Mouse (Mus musculus): ENCODE results near the gene Trpm3.

The Trpm3 gene

DNA sequence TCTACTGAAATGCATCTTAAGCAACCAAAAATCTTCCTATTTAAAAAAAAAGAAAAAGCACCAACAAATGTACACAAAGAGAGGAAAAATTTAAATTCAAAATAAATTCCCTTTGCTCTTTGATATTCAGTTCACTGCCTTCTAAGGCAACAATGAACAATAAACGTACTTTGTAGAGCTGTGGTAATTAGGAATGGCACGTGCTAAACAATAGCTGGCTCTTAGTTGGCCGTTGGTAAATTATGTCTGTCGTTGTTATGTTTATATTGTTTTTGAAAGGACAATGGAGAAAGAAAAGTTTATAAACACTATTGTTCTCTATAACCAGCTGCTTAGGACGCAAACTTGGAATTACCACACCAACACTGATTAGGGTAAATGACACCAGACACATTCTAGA is 782.1 kb downstream of the Trpm3 start:
- DNase-seq (ENCODE audit: low spot score in 2 of 2), result no peak

DNA sequence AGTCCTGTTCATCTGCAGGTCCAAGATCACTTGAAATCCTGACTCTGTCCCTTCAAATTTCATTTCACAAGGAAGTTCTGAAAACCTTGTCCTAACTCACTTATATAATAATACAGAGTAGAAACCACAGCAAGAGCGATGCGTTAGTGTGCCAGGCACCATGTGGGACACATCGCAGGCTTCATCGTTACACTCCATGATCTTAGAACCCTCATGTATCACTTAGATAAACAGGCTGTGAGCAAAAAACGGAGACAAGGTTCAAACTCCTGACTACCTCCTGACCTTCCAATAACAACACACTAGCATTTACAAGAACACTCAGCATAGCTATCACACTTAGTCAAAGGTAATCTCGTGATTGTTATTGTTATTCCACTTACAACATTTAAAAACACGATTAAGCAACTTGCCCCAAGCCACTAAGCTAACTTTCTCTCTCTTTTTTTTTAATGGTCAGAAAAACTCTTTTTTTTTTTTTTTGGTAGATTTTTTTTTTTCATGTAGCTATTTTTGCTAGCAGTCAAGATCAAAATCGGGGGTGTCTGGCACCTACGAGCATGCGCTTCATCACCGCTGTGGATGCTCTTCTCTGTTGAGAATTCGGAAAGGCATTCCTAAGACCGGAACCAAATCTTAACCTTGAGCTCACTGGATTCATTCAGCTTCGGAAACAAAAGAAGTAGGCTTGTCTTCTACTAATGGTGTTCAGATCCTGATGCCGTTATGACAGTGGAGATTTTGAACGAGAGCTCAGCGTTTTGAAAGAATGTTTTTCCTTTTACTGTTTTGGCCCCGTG is 784.2 kb downstream of the Trpm3 start:
- no peak for DNase-seq (ENCODE audit: low spot score in 2 of 2)

- DNase-seq (ENCODE audit: low spot score in 2 of 2), result no peak
These were observed 786.4 kb downstream of the Trpm3 start for GRCm38 (mm10) chr19:22925284-22925683.

DNA sequence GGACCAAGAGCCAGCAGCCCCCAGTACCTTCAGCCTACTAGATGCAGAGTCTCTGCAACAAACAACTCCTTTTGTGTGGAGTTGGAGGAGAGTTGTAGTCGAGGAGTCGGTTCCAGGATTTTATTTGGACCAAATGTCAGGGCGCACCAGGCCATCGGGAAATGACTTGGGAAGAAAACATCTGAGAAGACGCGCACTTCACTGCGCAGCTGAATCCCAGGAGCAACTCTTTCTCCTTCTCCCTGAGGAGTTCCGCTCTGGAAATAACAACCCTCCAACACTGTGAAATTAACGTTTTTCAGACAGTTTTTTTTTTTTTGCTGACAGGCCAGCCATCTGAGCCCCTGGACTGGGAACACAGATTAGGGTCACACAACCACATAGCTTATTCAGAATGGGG is 787.9 kb downstream of the Trpm3 start:
- no peak for DNase-seq (ENCODE audit: low spot score in 2 of 2)

GRCm38 (mm10) chr19:22928366-22928765 is 789.5 kb downstream of the Trpm3 start:
- no peak for DNase-seq (ENCODE audit: low spot score in 2 of 2)

DNA sequence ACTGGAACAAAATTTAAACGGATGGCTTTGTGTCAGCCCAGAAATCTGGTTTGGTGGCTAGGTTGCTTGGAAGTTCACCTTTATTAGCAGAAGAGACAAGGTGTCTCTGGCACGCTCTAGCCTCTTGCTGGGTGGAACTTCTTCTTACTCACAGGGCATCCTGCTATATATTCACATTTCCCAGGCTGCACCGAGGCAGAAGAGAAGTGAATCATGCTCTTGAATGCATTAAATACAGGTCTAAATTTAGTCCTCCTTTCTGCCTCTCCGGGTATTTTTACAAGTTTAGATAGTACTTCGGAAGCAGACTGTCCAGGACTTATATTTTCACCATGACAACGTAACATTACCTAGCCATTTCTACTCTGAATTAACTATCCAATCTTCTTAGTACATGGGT is 790.9 kb downstream of the Trpm3 start:
- no peak for DNase-seq (ENCODE audit: low spot score in 2 of 2)

DNA sequence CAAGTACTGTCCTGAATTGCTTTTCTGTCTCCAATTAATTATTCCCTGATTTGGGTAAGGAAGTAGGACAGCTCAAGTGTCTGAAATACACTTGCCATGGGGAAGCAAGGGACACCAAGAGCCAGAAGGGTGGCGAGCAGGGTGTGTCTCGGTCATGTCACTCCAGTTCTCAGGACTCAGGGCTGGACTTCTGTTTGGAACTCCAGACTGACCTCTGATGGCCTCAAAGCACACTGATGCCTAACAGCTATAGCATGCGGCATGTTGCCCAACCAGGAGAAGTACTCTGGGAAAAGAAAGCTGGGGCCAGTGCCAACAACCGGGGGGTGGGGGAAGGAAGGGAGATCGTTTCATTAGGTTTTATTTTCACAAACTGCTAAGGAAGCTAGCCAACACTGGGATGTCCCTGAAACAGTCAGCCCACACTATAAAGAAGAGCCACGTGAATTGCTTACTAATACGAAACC is 791.6 kb downstream of the Trpm3 start:
- DNase-seq (ENCODE audit: low spot score in 2 of 2), result no peak

- no peak for DNase-seq (ENCODE audit: low spot score in 2 of 2)
These were observed 792.2 kb downstream of the Trpm3 start for GRCm38 (mm10) chr19:22931006-22931405.

GRCm38 (mm10) chr19:22935067-22935466 is 796.2 kb downstream of the Trpm3 start:
- no peak for DNase-seq (ENCODE audit: low spot score in 2 of 2)

DNA sequence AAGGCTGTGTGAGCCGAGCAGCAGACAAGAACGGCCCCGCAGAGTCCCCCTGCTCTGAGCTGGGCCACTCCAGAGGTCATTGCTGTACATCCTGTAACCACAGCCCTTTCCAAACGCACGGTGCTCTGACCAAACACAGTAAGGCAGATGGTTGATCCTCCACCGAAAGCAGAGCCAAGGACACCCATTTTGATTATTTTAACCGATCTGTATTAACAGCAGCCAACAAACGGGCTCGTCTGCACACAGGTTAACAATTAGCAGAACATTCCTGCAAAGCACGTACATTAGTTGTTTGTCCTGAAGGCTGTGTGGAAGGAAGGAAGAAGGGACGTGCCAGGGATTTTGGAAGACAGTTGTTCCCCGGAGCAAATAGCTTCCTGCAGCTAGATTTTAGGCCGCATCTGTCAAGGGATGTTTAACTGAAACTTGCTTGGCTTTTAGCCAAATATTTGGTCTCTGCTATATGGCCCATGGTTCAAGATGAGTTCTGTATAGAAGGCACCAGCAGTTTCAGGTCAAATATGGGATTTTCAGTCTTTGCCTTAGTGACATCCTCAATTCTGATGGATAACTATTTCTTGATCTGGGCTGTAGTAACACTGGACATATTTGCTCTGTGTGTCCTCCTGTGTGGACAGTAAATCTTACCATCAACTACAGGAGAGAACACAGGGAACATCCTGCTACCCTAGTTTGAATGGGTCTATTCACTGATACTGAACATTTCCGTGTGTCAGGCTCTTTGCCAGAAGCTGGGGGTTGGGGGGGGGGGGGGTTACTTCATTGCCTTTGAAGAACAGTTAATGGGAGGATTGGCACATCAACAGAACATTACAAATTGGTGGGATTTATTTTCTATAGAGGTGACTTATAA is 800.2 kb downstream of the Trpm3 start:
- DNase-seq (ENCODE audit: low spot score in 2 of 2), result no peak

GRCm38 (mm10) chr19:22939836-22940235 is 801.0 kb downstream of the Trpm3 start:
- DNase-seq (ENCODE audit: low spot score in 2 of 2), result no peak

GRCm38 (mm10) chr19:22940487-22940886 is 801.6 kb downstream of the Trpm3 start:
- DNase-seq (ENCODE audit: low spot score in 2 of 2), result no peak

DNA sequence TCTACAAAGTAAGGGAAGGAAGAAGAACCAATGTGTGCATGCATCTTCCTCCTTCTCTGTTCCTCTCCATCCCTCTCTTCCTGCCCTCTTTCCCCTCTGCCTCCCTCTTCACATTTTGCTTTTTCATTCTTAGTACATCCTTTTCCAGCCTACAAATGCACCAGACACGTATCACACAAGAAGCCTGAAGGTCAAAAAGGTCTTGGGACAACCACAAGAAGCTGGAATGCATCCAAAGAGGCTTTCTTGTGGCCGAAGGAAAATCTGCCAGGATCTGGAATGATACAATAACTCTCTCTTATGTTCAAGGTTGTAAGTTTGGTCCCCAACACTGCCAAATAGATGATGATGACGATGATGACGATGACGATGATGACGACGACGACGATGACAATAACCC is 802.1 kb downstream of the Trpm3 start:
- DNase-seq (ENCODE audit: low spot score in 2 of 2), result no peak

GRCm38 (mm10) chr19:22952480-22952879 is 813.6 kb downstream of the Trpm3 start:
- DNase-seq (ENCODE audit: low spot score in 2 of 2), result no peak

GRCm38 (mm10) chr19:22953191-22953590 is 814.3 kb downstream of the Trpm3 start:
- no peak for DNase-seq (ENCODE audit: low spot score in 2 of 2)

GRCm38 (mm10) chr19:22958414-22958813 is 819.6 kb downstream of the Trpm3 start:
- DNase-seq (ENCODE audit: low spot score in 2 of 2), result no peak

DNA sequence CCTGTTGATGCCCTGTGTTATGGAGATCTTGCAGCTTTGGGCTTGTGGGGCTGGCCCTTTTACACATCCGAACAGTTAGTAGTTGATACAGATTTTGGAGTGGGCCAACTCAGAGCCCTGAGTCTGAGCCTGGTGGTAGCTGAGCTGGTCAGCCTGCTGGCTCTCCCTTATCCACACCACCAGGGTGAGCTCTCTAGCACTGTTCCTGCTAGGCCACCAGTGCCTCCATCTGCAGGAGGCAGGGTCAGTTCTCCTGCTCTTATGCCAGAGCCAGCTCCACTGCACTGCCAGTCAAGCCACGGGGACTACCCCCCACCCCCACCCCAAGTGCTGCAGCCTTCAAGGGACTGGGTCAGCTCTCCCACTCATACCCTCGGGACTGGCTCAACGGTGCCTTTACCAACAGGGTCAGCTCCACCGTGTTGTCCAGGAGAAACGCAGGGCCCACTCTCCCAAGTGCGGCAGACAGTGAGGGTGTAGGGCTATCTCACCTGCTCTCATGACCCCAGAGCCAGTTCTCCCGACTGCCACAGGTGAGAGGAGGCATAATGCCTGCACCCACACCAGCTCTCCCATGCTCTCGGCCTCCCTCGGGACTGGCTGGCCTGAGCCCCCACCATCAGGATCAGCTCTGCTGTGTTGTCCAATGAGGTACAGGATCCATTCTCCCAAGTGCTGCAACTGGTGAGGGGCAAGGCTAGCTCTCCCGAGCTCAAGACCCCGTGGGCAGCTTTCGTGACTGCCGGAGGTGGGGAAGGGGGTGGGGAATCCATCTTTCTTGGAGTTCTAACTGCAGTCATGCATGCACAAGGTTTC is 821.8 kb downstream of the Trpm3 start:
- no peak for DNase-seq (ENCODE audit: low spot score in 2 of 2)

DNA sequence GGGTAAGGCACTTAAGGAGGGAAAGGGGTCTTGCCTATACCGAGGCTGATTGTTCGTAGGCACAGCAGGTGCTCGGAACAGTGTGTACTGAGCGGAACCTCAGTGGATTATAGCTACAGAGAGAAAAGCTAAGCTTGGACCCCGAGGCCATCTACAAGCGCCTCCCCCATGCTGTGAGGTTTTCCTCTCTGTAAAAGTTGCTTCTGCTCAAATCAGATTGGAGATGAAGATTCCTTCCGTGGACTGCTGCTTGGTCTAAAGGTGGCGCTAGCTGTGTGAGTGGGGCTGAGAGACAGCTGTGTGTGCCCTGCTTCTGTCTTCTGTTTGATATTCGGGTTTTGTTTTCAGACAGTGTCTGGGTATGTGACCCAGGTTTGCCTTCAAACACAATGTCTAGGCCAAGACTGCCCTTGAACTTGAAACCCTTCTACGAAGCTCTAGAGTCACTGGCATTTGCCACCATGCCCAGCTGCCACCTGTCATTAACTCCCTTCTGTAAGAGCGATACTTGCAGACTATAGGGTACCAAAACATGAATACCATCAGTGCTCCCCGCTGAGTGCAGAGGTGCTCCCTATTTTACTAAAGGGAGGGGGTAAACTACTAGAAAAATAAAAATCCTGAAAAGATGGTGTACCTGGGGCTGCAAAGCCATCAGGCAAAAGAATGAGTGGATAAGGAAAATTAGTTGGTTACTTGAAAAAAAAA is 823.3 kb downstream of the Trpm3 start:
- no peak for DNase-seq (ENCODE audit: low spot score in 2 of 2)

DNA sequence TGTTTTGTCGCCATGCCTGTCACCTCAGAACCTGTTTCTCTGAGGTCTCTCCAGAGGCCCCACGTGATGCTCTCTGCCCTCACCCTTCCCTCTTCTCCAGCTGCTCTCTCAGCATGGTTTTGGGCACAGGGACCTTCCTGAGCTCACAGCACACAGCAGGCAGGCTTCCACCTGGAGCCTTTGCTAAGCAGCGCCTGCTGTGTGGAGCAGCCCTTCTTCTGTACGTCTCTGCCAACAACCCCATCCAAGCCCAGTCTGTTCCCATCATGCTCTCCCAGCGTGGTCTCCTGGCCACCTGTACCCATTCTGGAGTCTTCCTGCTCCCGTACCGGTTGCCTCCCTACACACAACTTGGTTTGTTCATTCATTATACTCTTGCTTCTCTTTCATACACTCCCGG is 823.9 kb downstream of the Trpm3 start:
- no peak for DNase-seq (ENCODE audit: low spot score in 2 of 2)

DNA sequence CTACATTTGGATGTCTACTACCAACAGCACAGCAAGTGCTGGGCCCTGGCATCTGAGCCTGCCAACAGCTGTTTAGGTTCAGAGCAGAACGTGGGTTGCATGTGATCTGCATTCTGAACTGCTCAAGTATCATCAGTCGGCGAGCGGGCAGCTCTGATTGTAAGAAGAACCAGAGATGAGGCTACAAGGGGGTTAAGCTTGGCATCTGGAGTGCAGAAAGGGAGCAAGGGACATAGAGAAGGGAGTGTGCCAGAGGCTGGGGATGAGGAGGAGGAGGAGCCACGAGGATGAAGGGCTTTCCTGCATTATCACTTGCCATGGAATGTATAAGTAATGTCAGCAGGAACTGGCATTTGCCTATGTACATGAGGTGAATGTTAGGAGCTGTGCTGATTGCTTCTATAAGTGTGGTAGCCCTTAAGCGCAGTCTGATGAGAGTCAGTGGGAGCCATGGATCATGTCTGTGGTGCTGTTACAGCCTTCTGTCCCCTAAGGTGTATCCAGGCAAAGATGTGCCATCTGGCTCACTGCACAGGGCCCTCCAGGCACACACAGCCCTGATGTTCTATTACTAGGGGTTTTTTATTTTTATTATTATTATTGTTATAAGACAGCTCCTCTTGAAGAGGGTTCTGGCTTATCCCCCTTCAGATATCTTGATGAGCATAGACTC is 825.0 kb downstream of the Trpm3 start:
- no peak for DNase-seq (ENCODE audit: low spot score in 2 of 2)

DNA sequence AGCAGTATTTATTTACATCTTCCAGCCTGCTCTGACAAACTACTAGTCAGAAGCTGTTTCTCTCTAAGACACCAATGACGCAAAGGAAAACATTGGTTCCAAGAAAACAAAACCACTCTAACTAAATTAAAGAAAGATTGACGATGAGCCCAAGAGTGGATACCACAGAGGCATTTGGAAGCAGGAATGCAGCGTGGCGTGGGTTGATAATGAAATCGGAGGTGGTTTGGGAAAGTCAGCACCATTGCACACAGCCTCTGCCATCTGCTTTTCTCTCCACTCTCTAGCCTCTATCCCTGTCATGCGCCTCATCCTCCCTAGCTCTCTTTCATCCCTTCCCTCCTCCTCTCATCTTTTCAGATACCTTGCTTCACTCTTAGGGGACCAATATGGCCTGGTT is 826.6 kb downstream of the Trpm3 start:
- no peak for DNase-seq (ENCODE audit: low spot score in 2 of 2)

Measured in spleen, postnatal 4 days (tissue).